Mouse (Mus musculus) kidney, adult 18-20 months (tissue): ENCODE measurements around the gene Upk3a.

Source experiments
- DNase-seq: peaks from one replicate; pipeline ENCODE4 v3.0.0; 2021

Upk3a gene

DNA sequence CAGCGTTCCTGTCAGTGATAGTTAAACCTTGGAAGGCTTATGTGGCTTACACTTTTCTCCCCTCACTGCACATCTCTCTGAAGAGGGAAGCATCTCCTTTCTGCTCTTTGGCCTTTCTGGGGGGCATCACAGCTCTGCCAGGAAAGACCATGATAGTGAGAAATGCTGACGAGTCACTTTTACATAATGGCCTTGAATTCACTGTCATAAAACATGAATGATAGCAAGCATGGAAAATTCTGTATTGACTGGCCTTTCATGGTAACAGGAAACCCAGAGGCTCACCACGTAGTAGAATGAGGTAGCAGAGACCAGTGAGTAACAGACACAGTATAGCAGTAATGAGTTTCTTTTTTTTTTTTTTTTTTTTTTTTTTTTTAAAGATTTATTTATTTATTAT, 37.2 kb downstream of the Upk3a start:
- DNase-seq = no peak

DNA sequence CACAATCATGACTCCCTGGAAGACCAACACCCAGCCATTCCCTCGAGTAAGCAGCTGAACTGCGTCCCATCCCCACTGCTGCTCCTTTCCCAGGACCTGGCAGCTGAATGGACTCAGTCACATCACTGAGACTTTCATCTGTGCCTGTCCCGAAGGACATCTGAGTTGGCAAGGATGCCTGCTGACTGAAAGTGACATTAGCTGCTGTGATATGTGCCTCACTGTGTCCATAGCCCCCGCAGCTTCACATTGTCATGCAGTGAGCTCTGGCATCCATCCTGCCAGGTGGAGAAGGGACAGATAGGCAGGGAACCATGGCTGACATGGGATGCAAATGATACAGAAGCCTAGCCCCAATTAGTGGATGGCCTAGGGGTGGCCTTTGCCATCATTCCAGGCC, 38.2 kb downstream of the Upk3a start:
- DNase-seq = no peak

DNA sequence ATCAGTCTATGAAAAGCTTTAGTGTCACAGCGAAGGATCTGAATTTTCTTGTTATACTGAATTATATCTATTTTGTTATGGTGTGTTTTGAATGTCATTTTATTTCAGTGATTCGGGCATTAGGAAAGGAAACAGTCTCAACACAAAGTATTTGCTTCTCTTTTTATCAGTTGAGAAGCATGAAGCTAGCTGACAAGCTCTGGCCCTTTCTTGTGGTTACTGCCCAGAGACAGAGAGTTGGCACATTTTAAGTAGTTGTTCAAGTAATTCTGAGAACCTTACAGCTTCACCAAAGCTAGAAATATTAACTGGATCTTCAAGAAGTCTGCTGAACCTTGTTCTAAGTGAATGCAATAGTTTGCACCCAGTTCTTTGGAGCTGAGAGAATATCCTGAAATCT, 46.5 kb downstream of the Upk3a start:
- no peak for DNase-seq

DNA sequence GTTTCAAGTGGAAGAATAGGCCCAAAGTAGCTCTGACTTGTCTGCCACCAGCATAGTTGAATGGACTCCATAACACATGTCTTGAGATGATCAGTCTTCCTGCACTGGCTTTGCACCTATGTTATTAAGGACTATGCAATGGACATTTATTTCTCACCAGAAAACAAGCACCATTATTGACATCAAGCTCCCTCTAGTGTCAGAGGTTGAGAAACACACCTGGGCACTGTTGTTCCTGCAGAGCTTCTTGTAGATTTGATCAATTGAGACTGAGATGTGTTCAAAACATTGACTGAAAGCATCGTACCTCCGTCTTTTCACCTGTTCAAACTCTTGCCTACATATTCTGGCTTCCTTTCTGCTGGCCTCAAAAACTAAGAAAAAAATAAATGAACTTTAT, 53.6 kb downstream of the Upk3a start:
- DNase-seq = peak; percentile 34
